ENCODE assay signal across 8 mouse cellular contexts in genomic region chr2:154455776-154456175, GRCm38 (mm10). TPM values are rescaled to one million over a fixed set of nuclear protein-coding genes. Genes with fewer than 3 reads are reported as not detected.
DNase-seq lines count a peak whose midpoint lies in the region; ATAC-seq and TF ChIP-seq lines count a peak whose summit lies in the region.

No protein-coding gene starts in this region.

- H3K4me3 ChIP-seq in hindbrain, embryonic 14.5 days (replicated peaks; ENCODE audit: low read length), result no peak overlapping the region
- H3K4me3 ChIP-seq in liver, embryonic 14.5 days (ENCODE audit: insufficient read depth in 1 of 2, low read depth in 2 of 2, low read length in 2 of 2), result no peak overlapping the region
- no peak overlapping the region for H3K4me3 ChIP-seq in stomach, embryonic 14.5 days (ENCODE audit: low read depth, low read length)

- no peak overlapping the region for H3K9ac ChIP-seq in hindbrain, embryonic 14.5 days
- H3K9ac ChIP-seq in liver, embryonic 14.5 days (replicated peaks), result no peak overlapping the region; the same call in 1 of the 2 replicates
- H3K9ac ChIP-seq in stomach, embryonic 14.5 days (replicated peaks; ENCODE audit: low read depth, low read length), result no peak overlapping the region

- H3K27me3 ChIP-seq in hindbrain, embryonic 14.5 days (ENCODE audit: control insufficient read depth, insufficient read depth, low read length), result no peaks in the 10 kb centered on the region
- no peaks in the 10 kb centered on the region for H3K27me3 ChIP-seq in liver, embryonic 14.5 days (ENCODE audit: control insufficient read depth, insufficient read depth, low read length)
- no peaks in the 10 kb centered on the region for H3K27me3 ChIP-seq in stomach, embryonic 14.5 days (ENCODE audit: control insufficient read depth, insufficient read depth, low read length)

- H3K4me1 ChIP-seq in hindbrain, embryonic 14.5 days (replicated peaks; ENCODE audit: control insufficient read depth, insufficient read depth, low read length), result peaks cover 18% of the 10 kb centered on the region
- H3K4me1 ChIP-seq in liver, embryonic 14.5 days (replicated peaks; ENCODE audit: control insufficient read depth in 2 of 2, insufficient read depth in 2 of 2, low read length in 1 of 2), result peaks cover 20 to 31% of the 10 kb centered on the region in 2 experiments
- H3K4me1 ChIP-seq in stomach, embryonic 14.5 days (ENCODE audit: control insufficient read depth, insufficient read depth, low read length), result peaks cover 24% of the 10 kb centered on the region

- no peak for TF ChIP-seq EP300 in liver, embryonic 14.5 days (IDR thresholded peaks at IDR 0.05; ENCODE audit: low read depth)

- no peaks in the 10 kb centered on the region for H3K36me3 ChIP-seq in hindbrain, embryonic 14.5 days (replicated peaks; ENCODE audit: control insufficient read depth, insufficient read depth)
- H3K36me3 ChIP-seq in liver, embryonic 14.5 days (replicated peaks; ENCODE audit: control insufficient read depth, insufficient read depth, low read depth), result no peaks in the 10 kb centered on the region
- H3K36me3 ChIP-seq in stomach, embryonic 14.5 days (ENCODE audit: control insufficient read depth, insufficient read depth, low read length), result no peaks in the 10 kb centered on the region; the same call in 1 of the 2 replicates

- TF ChIP-seq CTCF in liver, embryonic 14.5 days (IDR thresholded peaks at IDR 0.05; ENCODE audit: low read depth), result no peak

- no peak overlapping the region for H3K4me2 ChIP-seq in hindbrain, embryonic 14.5 days (replicated peaks)
- H3K4me2 ChIP-seq in liver, embryonic 14.5 days (ENCODE audit: low read depth), result peak overlapping the region; percentile 24; the same call in 1 of the 2 replicates
- H3K4me2 ChIP-seq in stomach, embryonic 14.5 days (replicated peaks; ENCODE audit: low read depth, low read length), result peak overlapping the region; percentile 22

- peak; percentile 57; the same call in 1 of the 2 replicates for ATAC-seq in hindbrain, embryonic 14.5 days (ENCODE audit: low FRiP score)
- ATAC-seq in liver, embryonic 14.5 days (ENCODE audit: insufficient read depth), result peak; percentile 60; the same call in 1 of the 2 replicates
- peak; percentile 35; the same call in 1 of the 2 replicates for ATAC-seq in stomach, embryonic 14.5 days (ENCODE audit: insufficient number of reproducible peaks, insufficient read depth, low FRiP score, low read depth)

- 41% methylated on average over 5 of the region's 5 CpGs for WGBS in hindbrain, embryonic 14.5 days
- WGBS in liver, embryonic 14.5 days (ENCODE audit: insufficient replicate concordance), result 22% methylated on average over 5 of the region's 5 CpGs
- 39% methylated on average over 5 of the region's 5 CpGs for WGBS in stomach, embryonic 14.5 days

- peak overlapping the region; percentile 60 for H3K27ac ChIP-seq in hindbrain, embryonic 14.5 days
- no peak overlapping the region for H3K27ac ChIP-seq in liver, embryonic 14.5 days
- H3K27ac ChIP-seq in stomach, embryonic 14.5 days (ENCODE audit: low read length), result peak overlapping the region; percentile 45; the same call in 1 of the 2 replicates

- no peaks in the 10 kb centered on the region for H3K9me3 ChIP-seq in hindbrain, embryonic 14.5 days (ENCODE audit: control insufficient read depth, low read length)
- H3K9me3 ChIP-seq in liver, embryonic 14.5 days (ENCODE audit: control insufficient read depth, low read length), result no peaks in the 10 kb centered on the region
- H3K9me3 ChIP-seq in stomach, embryonic 14.5 days (ENCODE audit: control insufficient read depth, low read depth, low read length), result no peaks in the 10 kb centered on the region

- DNase-seq in adrenal gland, adult 2 months, result peak; percentile 21
- DNase-seq in adrenal gland, postnatal 4 days (ENCODE audit: low spot score in 2 of 2), result no peak
- peak; percentile 34 for DNase-seq in CD4-positive, CD25-positive, alpha-beta regulatory T cell, adult 2 months (ENCODE audit: low read depth, low spot score)
- peak; percentile 12 for DNase-seq in forelimb bud, embryonic 11.5 days (ENCODE audit: low read depth, low spot score)
- DNase-seq in hindbrain, embryonic 14.5 days (ENCODE audit: low spot score), result peak; percentile 48
- no peak for DNase-seq in liver, embryonic 14.5 days (ENCODE audit: low read depth in 3 of 3, low spot score in 3 of 3)
- no peak for DNase-seq in thymus, postnatal 0 days (ENCODE audit: low spot score)

RNA-seq across cellular contexts. Expression of gene Cbfa2t2, which starts 19.5 kb away (rescaled TPM):
- total RNA-seq in adrenal gland, adult 2 months (2021), result 10 to 100 TPM; 34.5 to 49.1 TPM
- 9.6 and 11.3 TPM in 2 replicates for polyA plus RNA-seq in adrenal gland, adult 2 months (2012; rRNA removed)
- total RNA-seq in adrenal gland, postnatal 4 days (2021), result 10 to 100 TPM; 45.8 to 60.4 TPM
- polyA plus RNA-seq in hindbrain, embryonic 14.5 days (2014; fragmentation: Nextera tagmentation; extraction: Ambion mirVana), result 44.6 and 48.0 TPM in 2 replicates
- 3.2 and 4.1 TPM in 2 replicates for polyA plus RNA-seq in liver, embryonic 14.5 days (2012; rRNA removed)
- 5.3 and 5.8 TPM in 2 replicates for polyA plus RNA-seq in liver, embryonic 14.5 days (2014; fragmentation: Nextera tagmentation; extraction: Ambion mirVana)
- polyA plus RNA-seq in stomach, embryonic 14.5 days (2014; fragmentation: Nextera tagmentation; extraction: Ambion mirVana), result 43.6 and 45.3 TPM in 2 replicates
- polyA plus RNA-seq in thymus, postnatal 0 days (2015; fragmentation: Nextera tagmentation; extraction: Ambion mirVana), result 23.7 and 25.4 TPM in 2 replicates

RNA-seq across cellular contexts. Expression of gene Snta1, which starts 47.9 kb away (rescaled TPM):
- total RNA-seq in adrenal gland, adult 2 months (2021), result 10 to 100 TPM; 19.9 to 29.6 TPM
- polyA plus RNA-seq in adrenal gland, adult 2 months (2012; rRNA removed), result 53.6 and 57.1 TPM in 2 replicates
- total RNA-seq in adrenal gland, postnatal 4 days (2021), result 10 to 100 TPM; 29.2 to 30.1 TPM
- 7.0 and 7.1 TPM in 2 replicates for polyA plus RNA-seq in hindbrain, embryonic 14.5 days (2014; fragmentation: Nextera tagmentation; extraction: Ambion mirVana)
- 1.5 and 1.6 TPM in 2 replicates for polyA plus RNA-seq in liver, embryonic 14.5 days (2012; rRNA removed)
- 0.64 and 0.70 TPM in 2 replicates for polyA plus RNA-seq in liver, embryonic 14.5 days (2014; fragmentation: Nextera tagmentation; extraction: Ambion mirVana)
- 2.4 and 3.1 TPM in 2 replicates for polyA plus RNA-seq in stomach, embryonic 14.5 days (2014; fragmentation: Nextera tagmentation; extraction: Ambion mirVana)
- polyA plus RNA-seq in thymus, postnatal 0 days (2015; fragmentation: Nextera tagmentation; extraction: Ambion mirVana), result 2.6 TPM in 2 replicates

Comparison
In these comparisons a context has a peak if more than half of its experiments do, and no peak if none do; other contexts are left out.
1. DNase-seq: peak in adrenal gland, adult 2 months (single experiment), CD4-positive, CD25-positive, alpha-beta regulatory T cell, adult 2 months (single experiment), forelimb bud, embryonic 11.5 days (single experiment) and hindbrain, embryonic 14.5 days (single experiment); none in adrenal gland, postnatal 4 days (0 of 2), liver, embryonic 14.5 days (0 of 3) and thymus, postnatal 0 days (single experiment).
2. Peak in every context shown above with its lines, with median percentiles within 50 percentile points of each other: ATAC-seq.